Mouse (Mus musculus) B cell, adult (primary cell): ENCODE data around the gene 2310030G06Rik. TPM values are rescaled to one million over a fixed set of nuclear protein-coding genes. Genes with fewer than 3 reads are reported as not detected.

Experiments used
- total RNA-seq: library from RNA; stranded (reverse); gene quantifications from 4 replicates; pipeline ENCODE4 v1.2.4, GENCODE M21; 2023; ENCODE audit not compliant: inconsistent age

The 2310030G06Rik gene
- total RNA-seq: not detected in 4 replicates

DNA sequence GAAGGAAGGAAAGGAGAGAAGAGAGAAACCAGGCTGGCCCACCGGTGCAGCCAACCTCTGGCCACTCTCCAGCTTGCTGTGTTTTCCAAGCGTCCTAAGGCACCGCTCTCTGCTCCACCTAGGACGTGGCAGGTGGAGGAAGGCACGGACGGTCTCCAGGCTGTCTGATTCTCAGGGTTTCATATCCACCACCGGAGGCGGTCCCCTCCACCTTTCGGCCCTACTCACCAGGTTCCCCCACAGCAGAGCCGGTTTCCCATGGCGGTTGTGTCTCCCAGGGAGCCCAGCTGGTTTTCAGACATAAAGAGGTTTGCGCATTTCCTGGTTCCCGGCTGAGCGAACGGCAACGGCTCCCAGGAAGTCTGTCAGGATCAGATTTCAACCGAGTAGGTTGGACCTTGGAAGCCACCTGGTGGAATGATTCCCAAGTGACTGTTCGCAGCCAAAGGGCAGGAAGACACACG lies at the start of gene 2310030G06Rik:
2310030G06Rik (minus strand) TSS at position 323 of the 464 bp plus-strand sequence.

DNA sequence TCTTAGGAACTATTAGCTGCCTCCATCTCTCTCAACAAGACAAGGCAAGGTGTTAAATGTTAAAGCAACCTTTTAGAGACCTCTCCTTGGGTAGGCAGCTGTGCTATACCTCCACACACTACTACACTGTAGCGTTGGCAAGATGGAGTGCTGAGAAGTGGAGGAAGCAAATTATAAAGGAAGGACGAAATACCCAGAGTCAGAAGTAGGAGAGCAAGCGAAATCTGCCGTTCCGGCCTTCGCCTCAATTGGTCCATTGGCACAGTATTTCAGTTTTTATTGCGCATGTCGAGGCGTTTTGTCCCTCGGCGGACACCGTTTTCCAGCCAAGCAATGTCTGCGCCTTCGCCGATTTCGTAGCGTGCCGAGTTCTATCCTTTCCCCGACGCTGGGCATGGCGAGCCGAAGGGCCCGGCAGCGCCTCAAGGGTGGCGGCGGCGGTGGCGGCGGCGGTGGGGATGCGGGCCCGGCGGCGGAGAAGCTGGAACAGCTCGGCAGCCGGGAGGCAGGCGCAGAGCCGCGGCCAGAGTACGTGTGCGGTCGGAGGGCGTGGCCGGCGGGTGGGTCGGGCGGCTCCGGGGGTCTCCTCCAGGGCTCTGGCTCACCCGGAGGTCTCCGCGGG lies 28.8 kb upstream of the 2310030G06Rik start, which contains the start of the genes Alg9 and 1110032A03Rik:
Alg9 (plus strand) TSS at position 29 of the 622 bp plus-strand sequence.
1110032A03Rik (minus strand) TSS at position 530 of the 622 bp plus-strand sequence.

DNA sequence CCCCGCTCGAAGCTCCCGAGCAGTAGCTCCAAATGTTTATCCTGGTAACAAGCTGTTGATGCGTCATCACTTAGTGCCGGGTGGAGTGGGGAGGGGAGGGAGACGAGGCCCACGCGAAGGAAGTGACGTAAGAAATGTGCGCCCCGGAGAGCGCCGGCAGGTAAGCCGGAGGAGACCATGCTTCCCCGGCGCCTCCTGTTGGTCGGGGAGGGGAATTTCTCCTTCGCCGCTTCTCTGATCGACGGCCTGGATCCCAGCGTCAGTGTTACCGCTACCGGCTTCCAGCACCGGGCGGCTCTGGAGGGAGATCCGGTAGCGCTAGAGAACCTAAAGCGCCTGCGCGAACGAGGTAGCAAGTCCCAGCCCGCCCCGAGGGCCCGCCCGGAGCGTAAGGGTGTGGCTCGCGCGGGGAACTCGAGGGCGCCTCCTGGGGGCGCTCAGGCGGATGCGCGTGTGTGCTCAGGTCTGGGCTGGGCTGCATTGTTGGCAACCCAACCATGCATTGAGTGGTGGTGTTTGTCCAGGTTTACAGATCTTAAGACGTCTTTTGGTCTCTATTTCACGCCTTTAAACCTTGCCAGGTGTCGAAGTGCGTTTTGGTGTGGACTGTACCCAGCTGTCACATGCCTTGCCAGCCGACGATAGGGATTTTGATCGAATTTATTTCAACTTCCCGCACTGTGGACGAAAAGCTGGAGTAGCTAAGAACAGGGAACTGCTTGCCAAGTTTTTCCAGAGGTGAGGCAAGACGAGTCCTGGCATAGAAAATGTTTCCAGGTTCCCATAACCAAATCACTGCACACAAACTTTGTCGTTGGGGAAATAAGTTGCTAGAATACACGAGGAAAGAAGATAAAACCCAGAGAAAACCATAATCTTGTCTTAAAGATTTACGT lies 22.0 kb upstream of the 2310030G06Rik start, which contains the start of gene Fdxacb1:
Fdxacb1 (plus strand) TSS at position 130 of the 896 bp plus-strand sequence.

DNA sequence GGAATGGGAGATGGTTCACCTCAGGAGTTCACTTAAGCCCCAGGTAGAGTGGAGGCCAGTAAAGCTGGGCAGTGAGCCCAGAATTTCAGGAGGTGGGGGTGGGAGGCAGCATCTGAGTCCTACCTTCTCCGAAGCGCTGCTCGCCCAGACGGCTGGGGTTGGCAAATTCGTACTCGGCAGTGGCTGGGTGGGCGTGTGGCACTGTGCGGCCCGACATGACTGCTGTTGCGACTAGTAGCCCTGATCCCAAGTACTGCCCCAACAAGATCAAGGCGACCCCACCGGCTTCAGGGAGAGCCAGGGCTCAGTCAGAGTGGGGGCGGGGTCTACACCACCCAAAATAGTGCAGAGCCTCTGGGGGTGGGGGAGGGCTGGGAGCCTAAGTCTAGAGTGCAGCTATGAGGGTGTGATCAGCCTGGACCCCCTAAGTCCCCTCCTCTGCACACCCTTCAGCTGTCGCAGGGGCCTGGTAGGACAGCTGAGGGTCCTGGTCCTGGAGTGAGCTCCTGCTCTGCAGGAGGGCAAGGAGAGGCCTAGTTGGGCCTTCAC lies 5.8 kb upstream of the 2310030G06Rik start, which contains the start of gene Hspb2:
Hspb2 (minus strand) TSS at position 301 of the 549 bp plus-strand sequence.

DNA sequence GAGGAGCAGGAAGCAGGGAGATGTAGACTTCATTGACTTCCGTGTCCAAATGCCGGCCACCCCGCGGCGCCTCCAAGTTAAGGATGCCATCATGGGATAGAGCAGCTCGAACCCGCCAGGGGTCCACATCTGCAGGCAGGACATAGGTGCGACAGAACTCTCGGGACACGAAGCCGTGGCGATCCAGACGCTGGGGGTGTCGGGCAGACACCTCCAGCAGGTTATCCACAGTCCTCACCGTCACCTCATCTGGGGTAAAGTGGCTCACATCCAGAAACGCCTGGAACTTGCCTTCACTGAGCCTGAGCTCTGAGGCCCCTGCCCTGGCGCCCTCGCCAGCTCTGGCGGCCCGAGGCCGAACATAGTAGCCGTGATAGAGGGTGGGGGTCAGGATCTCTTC lies 5.0 kb upstream of the 2310030G06Rik start, which contains the start of gene Cryab:
Cryab (plus strand) TSS at position 3 of the 400 bp plus-strand sequence.

DNA sequence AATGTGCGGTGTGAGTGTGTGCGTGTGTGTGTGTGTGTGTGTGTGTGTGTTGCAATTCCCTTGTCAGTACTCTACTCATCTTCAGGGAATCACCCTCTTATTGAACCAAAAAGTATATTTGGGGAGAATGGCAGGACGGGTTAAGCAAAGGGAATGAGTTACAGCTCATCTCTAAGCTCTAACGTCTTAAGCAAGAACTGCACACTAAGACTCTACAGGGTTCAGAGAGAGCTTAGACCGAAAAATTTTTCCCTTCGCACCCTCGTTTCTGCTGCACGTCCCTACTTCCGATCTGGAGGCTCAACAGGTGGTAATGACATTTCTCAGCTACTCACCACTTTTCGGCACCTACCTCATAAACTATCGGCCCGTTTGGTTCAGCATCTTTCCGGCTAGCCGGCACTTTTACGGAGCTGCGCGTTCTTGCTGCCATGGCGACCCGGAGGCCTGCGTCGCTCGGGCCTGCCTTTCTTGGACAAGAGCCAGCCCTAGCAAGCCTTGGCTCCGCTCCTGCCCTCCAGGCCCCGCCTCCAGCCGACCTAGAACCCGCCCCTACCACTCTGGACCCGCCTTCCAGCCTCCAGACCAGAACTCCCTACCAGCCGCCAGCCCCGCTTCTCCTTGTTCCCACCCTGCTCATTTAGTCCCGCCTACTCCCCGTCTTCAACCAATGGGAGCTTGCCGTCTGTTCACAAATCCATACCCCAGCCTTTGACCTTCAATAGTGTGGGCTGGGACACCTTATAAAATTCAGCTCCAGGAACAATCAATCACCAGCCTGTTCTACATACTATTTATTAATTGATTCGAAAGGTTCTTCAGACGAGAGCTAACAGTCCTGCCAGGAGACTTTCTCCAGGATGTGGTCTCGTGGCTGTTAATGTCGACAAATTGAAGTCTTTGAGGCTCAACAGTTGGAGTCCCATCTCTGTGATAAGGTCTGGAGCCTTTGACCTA lies 7.1 kb downstream of the 2310030G06Rik start, which contains the start of gene Dixdc1:
Dixdc1 (minus strand) TSS at position 604 of the 957 bp plus-strand sequence.

Other genes with a start within 250 kb of the 2310030G06Rik start
- gene Pts, start 217.8 kb downstream of the 2310030G06Rik start, total RNA-seq: 58.5 to 68.5 TPM (median 61.2 TPM) in 4 replicates
- gene Il18, start 191.7 kb downstream of the 2310030G06Rik start, total RNA-seq: 16.3 to 23.4 TPM (median 21.1 TPM) in 4 replicates
- 2.4 to 3.7 TPM (median 3.3 TPM) in 4 replicates for gene Bco2, start 191.4 kb downstream of the 2310030G06Rik start, total RNA-seq
- not detected in 4 replicates for gene Tex12, start 185.2 kb downstream of the 2310030G06Rik start, total RNA-seq
- 51.3 to 59.6 TPM (median 55.6 TPM) in 4 replicates for gene Sdhd, start 142.7 kb downstream of the 2310030G06Rik start, total RNA-seq
- 52.2 to 55.4 TPM (median 53.6 TPM) in 4 replicates for gene Timm8b, start 142.6 kb downstream of the 2310030G06Rik start, total RNA-seq
- gene Pih1d2, start 129.2 kb downstream of the 2310030G06Rik start, total RNA-seq: 0.78 to 2.2 TPM in 2 of 4 replicates, not detected in the others
- gene Nkapd1, start 129.1 kb downstream of the 2310030G06Rik start, total RNA-seq: 27.3 to 32.1 TPM (median 29.3 TPM) in 4 replicates
- 22.5 to 35.4 TPM (median 31.0 TPM) in 4 replicates for gene Dlat, start 86.8 kb downstream of the 2310030G06Rik start, total RNA-seq
- not detected in 4 replicates for gene Dixdc1, start 7.0 kb downstream of the 2310030G06Rik start, total RNA-seq
- not detected in 4 replicates for gene Cryab, start 4.8 kb upstream of the 2310030G06Rik start, total RNA-seq
- not detected in 4 replicates for gene Hspb2, start 5.8 kb upstream of the 2310030G06Rik start, total RNA-seq
- gene Fdxacb1, start 21.7 kb upstream of the 2310030G06Rik start, total RNA-seq: 14.8 to 23.6 TPM (median 16.3 TPM) in 4 replicates
- gene Alg9, start 28.5 kb upstream of the 2310030G06Rik start, total RNA-seq: 25.1 to 27.8 TPM (median 26.5 TPM) in 4 replicates
- 21.2 to 30.0 TPM (median 25.0 TPM) in 4 replicates for gene 1110032A03Rik, start 29.0 kb upstream of the 2310030G06Rik start, total RNA-seq
- gene Ppp2r1b, start 98.8 kb upstream of the 2310030G06Rik start, total RNA-seq: 40.3 to 50.9 TPM (median 46.0 TPM) in 4 replicates